Mouse (Mus musculus) hindlimb bud, embryonic 11.5 days (tissue): ENCODE results near the gene Garem2.
A peak's percentile ranks its signal among the peaks of the same experiment; 100 is the strongest.

Source experiments
- DNase-seq: peaks from one replicate; pipeline ENCODE4 v3.0.0-alpha.2; 2012; ENCODE audit warnings: low read depth, low spot score; ENCODE audit errors: extremely low spot score

Garem2 gene

DNA sequence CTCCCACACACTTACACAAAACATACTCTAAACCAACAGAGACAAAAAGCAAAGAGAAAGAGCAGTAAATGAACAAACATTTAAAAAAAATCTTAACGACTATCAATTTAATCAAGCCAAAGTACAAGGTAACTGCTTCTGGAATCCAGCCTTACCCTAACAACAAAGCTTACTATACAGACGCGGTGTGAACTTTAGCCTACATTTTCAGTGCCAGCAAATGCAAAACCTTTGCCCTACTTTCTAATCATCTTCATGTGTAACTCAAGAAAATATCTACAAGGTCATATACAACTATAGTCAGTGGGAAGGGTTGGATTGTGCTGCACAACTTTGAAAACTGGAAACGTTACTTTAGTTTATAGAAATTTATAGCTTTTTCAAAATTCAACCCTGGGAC lies 47.0 kb downstream of the Garem2 start:
- no peak for DNase-seq

GRCm38 (mm10) chr5:30152413-30152812 lies 47.5 kb downstream of the Garem2 start:
- no peak for DNase-seq

DNA sequence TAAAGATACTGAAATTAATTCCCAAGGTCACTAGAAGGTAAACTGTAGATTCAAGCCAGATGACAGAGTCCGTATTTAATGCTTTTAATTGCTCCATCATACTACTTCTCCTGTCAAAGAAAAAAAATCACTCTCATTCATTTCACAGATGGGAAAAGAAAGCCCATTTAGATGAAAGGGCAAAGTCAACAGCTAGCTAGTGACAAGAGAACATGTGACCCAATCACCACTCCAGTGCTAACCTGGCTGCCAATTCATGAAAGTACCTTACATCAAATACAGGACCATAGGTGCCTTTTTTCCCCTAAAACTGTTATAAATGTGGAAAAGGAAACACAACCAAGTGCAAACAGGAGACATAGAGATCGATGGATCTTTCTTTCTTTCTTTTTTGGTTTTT lies 48.3 kb downstream of the Garem2 start:
- DNase-seq = no peak

DNA sequence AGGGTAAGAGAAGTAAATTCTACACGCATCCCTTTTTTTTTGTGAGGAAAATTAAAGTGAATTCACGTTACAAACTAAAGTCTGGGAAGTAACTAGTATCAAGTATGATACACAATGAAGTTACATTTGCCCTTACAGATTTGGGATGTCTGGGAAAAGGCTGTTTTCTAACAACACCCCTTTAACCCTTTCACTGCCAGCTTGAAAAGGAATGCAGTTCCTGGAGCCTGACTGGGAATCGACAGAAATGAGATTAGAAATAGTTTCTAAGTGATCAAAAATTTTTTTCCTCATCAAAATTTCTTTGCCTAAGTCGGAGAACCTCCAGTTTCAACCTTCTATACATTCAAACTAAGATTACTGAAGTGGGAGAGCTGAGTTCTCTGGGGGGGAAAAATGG lies 49.1 kb downstream of the Garem2 start:
- no peak for DNase-seq

GRCm38 (mm10) chr5:30154474-30155394 lies 49.8 kb downstream of the Garem2 start, which contains the start of the genes Hadha and Hadhb:
TSS of gene Hadha (minus strand) at chr5:30155162.
TSS of gene Hadhb (plus strand) at chr5:30155248.
- peak; percentile 58 for DNase-seq

- DNase-seq = no peak
These were observed 50.4 kb downstream of the Garem2 start for GRCm38 (mm10) chr5:30155395-30155792.

GRCm38 (mm10) chr5:30155821-30156629 lies 51.1 kb downstream of the Garem2 start:
- no peak for DNase-seq

GRCm38 (mm10) chr5:30159601-30160000 lies 54.6 kb downstream of the Garem2 start:
- no peak for DNase-seq

- DNase-seq = no peak
These were observed 56.9 kb downstream of the Garem2 start for GRCm38 (mm10) chr5:30161836-30162235.

GRCm38 (mm10) chr5:30162339-30162738 lies 57.4 kb downstream of the Garem2 start:
- DNase-seq = no peak

DNA sequence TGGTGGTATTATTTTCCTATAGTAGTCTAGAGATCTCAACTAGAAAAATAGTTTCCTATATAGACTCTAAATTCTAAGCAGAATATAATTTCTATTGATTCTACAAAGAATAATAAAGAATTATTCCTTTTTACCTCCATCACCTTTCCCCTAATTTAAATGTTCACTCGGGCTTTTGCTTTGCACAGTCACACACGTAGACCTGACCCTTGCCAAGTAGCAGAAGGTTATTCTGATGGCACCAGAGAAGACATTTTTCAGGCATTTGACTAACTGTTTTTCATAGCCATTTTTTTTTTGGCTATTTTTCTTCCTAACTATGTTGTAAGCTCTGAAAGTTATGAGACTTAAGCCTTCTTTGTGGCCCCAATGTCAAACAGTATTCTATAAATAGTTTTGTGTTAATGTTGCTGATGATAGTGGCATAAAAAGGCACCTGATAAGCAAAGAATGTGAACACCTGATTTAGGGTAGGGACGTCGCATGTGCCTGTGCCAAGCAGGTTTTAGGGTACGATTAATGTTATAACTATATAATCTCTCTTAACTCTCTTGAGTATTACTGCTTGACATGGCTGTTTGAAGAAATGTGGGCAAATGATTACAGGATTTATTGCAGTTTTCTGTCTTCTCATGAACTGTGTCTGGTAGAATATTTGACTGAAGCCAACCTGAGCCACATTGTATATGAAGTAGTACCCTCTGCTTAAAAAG lies 60.4 kb downstream of the Garem2 start:
- no peak for DNase-seq
